Mouse (Mus musculus) olfactory bulb, adult 2 months (tissue): ENCODE data around the gene Rbl2.

Experiments
- CTCF ChIP-seq: fragments of 200-500 bp; IDR thresholded peaks from 2 replicates; pipeline ENCODE4 v1.5.1; 2012; ENCODE audit warnings: low read depth, mild to moderate bottlenecking, low read length, moderate library complexity; ENCODE audit not compliant: insufficient read depth
- POLR2A ChIP-seq: fragments of 200-500 bp; IDR thresholded peaks from 2 replicates; pipeline ENCODE4 v1.6.1; 2012; ENCODE audit warnings: mild to moderate bottlenecking, low read depth, low read length, moderate library complexity; ENCODE audit not compliant: insufficient read depth

DNA sequence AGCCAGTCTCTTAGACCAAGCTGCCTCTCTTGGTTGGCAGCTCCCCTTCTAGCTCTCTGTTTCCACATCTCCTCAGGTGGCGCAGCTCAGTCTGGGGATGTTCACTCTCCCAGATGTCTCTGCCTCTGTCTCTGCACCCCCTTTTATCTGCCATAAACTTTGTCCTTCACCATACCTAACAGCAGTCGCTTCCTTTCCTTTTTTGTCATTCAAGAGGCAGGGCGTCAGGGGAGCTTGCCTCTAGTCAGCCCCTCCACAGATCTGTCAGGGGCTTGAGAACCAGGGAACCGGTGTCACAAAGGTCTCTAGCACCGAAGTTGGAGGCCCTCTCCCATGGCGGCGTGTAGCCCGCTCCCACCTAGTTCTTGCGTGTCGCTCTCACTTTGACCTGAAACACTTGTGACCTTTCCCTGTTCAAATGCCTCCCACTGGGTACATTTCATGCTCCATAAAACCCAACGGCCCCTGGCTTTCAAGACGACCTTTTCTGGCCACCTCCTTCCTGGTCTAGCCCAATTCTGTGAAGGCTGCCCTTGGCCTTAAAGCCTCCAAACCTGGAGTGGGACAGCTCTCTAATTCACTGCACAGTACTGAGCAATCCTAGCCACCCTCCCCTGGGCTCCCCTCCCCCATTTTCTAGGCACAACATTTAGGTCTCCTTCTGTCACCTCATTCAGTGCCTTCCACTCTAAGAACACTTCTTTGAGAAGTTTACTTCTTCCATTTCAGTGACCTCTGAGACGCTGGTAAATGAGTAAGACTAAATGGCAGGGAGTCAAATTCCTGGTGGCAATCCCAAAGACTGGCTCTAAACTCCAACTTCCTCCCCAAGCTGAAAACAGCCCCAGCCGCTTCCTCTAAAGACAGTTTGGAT is 65.7 kb downstream of the Rbl2 start:
- no peak for TF ChIP-seq CTCF
- no peak for TF ChIP-seq POLR2A
